Mouse (Mus musculus) heart, adult 2 months (tissue): ENCODE measurements around the gene Rhof.
A peak's percentile ranks its signal among the peaks of the same experiment; 100 is the strongest.

Experiments
- CTCF ChIP-seq: fragments of 200-600 bp; IDR thresholded peaks from 2 replicates; pipeline ENCODE4 v1.8.1; 2022; ENCODE audit warnings: antibody characterized with exemption, mild to moderate bottlenecking, moderate library complexity
- EP300 ChIP-seq: fragments of 200-500 bp; IDR thresholded peaks from 2 replicates; pipeline ENCODE4 v1.6.1; 2011; ENCODE audit warnings: low read depth, low read length, control low read depth; ENCODE audit not compliant: insufficient read depth
- POLR2A ChIP-seq: fragments of 200-500 bp; IDR thresholded peaks from 2 replicates; pipeline ENCODE4 v1.6.1; 2011; ENCODE audit warnings: mild to moderate bottlenecking, low read depth, low read length, control low read depth; ENCODE audit not compliant: insufficient read depth

DNA sequence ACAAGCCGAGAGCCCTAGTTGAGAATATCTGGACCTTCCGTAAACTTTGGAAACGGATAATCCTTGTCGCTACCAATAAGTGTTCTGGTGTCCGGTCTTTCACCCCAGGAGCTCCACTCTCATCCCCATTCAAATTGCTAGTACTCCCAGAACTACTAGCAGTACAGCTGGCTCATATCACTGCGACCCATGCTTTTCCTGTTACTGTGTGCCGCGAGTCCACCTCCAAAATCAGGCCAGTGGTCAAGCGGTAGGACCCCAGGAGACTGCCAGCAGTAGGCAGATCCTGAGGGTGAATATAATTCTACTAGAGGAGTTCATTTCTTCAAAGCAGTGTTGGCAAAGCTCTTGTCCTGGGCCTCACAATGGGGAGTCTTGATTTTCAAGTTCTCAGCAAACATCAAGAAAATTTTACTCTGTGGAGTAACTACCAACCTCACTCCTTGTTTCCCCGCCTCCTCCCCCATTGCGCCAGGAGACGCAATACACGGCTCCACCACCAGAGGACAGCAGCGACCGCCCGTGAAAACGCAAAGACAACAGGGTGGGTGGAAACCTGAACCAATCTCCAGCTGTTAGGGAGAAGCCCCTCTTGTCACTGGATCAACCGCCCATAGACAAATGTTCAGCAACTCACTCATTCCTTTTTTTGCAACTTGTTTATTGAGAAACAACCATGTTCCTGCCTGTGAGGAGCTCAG, 741 bp upstream of the Rhof start:
- peak; percentile 98 for TF ChIP-seq EP300
- TF ChIP-seq CTCF, result peak; percentile 92
- TF ChIP-seq POLR2A, result peak; percentile 55; the same call in 1 of the 2 replicates
